Mouse (Mus musculus) limb, embryonic 14.5 days (tissue): ENCODE data around the gene Kif13a. TPM values are rescaled to one million over a fixed set of nuclear protein-coding genes. Genes with fewer than 3 reads are reported as not detected.

Experiments used
- ATAC-seq: fragments of 200-750 bp; cut with Nextera tagmentation; 2 replicates; pipeline ENCODE4 v1.8.0; 2017; ENCODE audit warnings: low read depth, moderate number of reproducible peaks, moderate TSS enrichment; ENCODE audit not compliant: low FRiP score
- DNase-seq: peaks from one replicate; pipeline ENCODE4 v3.0.0-alpha.2; 2015; ENCODE audit warnings: low spot score
- H3K27ac ChIP-seq: fragments of 300-500 bp; sonication (generic); replicated peaks from 2 replicates; pipeline ENCODE4 v1.5.1; 2014; ENCODE audit warnings: low read depth, mild to moderate bottlenecking, low read length, moderate library complexity, mixed read lengths
- H3K27me3 ChIP-seq: fragments of 300-500 bp; sonication (generic); 2 replicates; pipeline ENCODE4 v1.6.1; 2014; ENCODE audit warnings: low read length, mixed read lengths; ENCODE audit not compliant: control insufficient read depth, insufficient read depth
- H3K36me3 ChIP-seq: fragments of 300-500 bp; sonication (generic); 2 replicates; pipeline ENCODE4 v1.6.1; 2014; ENCODE audit warnings: mild to moderate bottlenecking, low read length, moderate library complexity, mixed read lengths; ENCODE audit not compliant: control insufficient read depth, insufficient read depth
- H3K4me1 ChIP-seq: fragments of 300-500 bp; sonication (generic); 2 replicates; pipeline ENCODE4 v1.6.1; 2014; ENCODE audit warnings: antibody characterized with exemption, low read length, mixed read lengths; ENCODE audit not compliant: control insufficient read depth, insufficient read depth
- H3K4me2 ChIP-seq: fragments of 300-500 bp; sonication (generic); replicated peaks from 2 replicates; pipeline ENCODE4 v1.6.1; 2014; ENCODE audit warnings: low read depth, mild to moderate bottlenecking, low read length, moderate library complexity; ENCODE audit not compliant: severe bottlenecking
- H3K4me3 ChIP-seq: fragments of 300-500 bp; sonication (generic); replicated peaks from 2 replicates; pipeline ENCODE4 v1.5.1; 2014; ENCODE audit warnings: low read length
- H3K9ac ChIP-seq: fragments of 300-500 bp; sonication (generic); 2 replicates; pipeline ENCODE4 v1.6.1; 2014; ENCODE audit warnings: mild to moderate bottlenecking, low read depth, low read length, moderate library complexity; ENCODE audit not compliant: severe bottlenecking
- H3K9me3 ChIP-seq: fragments of 300-500 bp; sonication (generic); 2 replicates; pipeline ENCODE4 v1.6.1; 2016; ENCODE audit warnings: low read length; ENCODE audit not compliant: control insufficient read depth
- POLR2A ChIP-seq: fragments of 200-500 bp; IDR thresholded peaks from 2 replicates; pipeline ENCODE4 v1.8.0; 2012; ENCODE audit warnings: inconsistent platforms, mild to moderate bottlenecking, moderate library complexity, borderline replicate concordance; ENCODE audit not compliant: insufficient read depth, insufficient read length; ENCODE audit errors: extremely low read depth
- WGBS: fragments of 180-500 bp; shearing (Covaris S2); extraction: QIAGEN DNeasy Blood & Tissue Kit; methylation state at CpG from one replicate; pipeline ENCODE4 v1.1.7; 2014; 5-methylcytosine and 5-hydroxymethylcytosine counted together
- polyA plus RNA-seq, 2 experiments: library from polyadenylated mRNA; depleted of rRNA in 1 of 2; stranded (reverse) in 1 of 2; unstranded in 1 of 2; fragments of >200 nt; fragmentation: Nextera tagmentation in 1 of 2; extraction: Ambion mirVana in 1 of 2; gene quantifications; 2 replicates each; pipeline versions ENCODE4 v1.2.1 to v1.2.3; 2012 to 2014

The Kif13a gene
- polyA plus RNA-seq, 2 experiments = 27.6 to 28.7 TPM

DNA sequence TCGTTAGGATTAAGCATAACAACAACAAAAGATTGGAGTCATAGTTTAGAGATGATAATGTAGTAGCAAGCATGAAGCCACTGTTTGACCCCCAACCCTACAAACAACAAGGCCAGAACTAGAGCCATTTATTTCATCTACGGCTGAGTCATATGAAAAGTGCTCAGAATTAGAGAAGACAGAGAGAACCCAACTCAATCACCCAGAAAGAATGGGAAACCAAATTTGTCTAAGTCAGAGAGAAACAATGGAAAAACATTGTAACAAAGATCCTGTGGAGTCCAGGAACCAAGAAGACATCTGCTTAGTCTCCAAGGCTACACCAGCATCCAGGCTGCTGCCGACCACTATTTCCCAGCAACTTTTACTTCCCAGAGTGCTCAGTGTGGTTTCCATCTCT, 19.7 kb downstream of the Kif13a start:
- TF ChIP-seq POLR2A = no peak
- H3K27ac ChIP-seq = no peak overlapping the region
- H3K4me1 ChIP-seq = peaks cover 26% of the 10 kb centered on the region
- H3K4me2 ChIP-seq = no peak overlapping the region
- H3K9ac ChIP-seq = no peak overlapping the region
- 77% methylated on average over 3 of the region's 3 CpGs for WGBS
- no peaks in the 10 kb centered on the region for H3K27me3 ChIP-seq
- no peak overlapping the region for H3K4me3 ChIP-seq
- ATAC-seq (no peak), DNase-seq (no peak)
- H3K36me3 ChIP-seq = no peaks in the 10 kb centered on the region
- H3K9me3 ChIP-seq = no peaks in the 10 kb centered on the region

- WGBS = 72% methylated on average over 12 of the region's 12 CpGs
- Histone ChIP-seq H3K27ac (no peak overlapping the region), H3K4me2 (no peak overlapping the region), H3K4me1 (peaks cover 26% of the 10 kb centered on the region), H3K9me3 (no peaks in the 10 kb centered on the region), H3K36me3 (no peaks in the 10 kb centered on the region), H3K4me3 (no peak overlapping the region), H3K9ac (no peak overlapping the region), H3K27me3 (no peaks in the 10 kb centered on the region)
- no peak for TF ChIP-seq POLR2A
- DNase-seq (no peak), ATAC-seq (no peak)
These were observed 20.6 kb downstream of the Kif13a start for GRCm38 (mm10) chr13:46909005-46909565.

GRCm38 (mm10) chr13:46908387-46908786, 21.3 kb downstream of the Kif13a start:
- Histone ChIP-seq H3K27ac (no peak overlapping the region), H3K4me2 (no peak overlapping the region), H3K27me3 (no peaks in the 10 kb centered on the region), H3K4me1 (peaks cover 26% of the 10 kb centered on the region), H3K9ac (no peak overlapping the region), H3K4me3 (no peak overlapping the region), H3K9me3 (no peaks in the 10 kb centered on the region), H3K36me3 (no peaks in the 10 kb centered on the region)
- DNase-seq (no peak), ATAC-seq (no peak)
- WGBS = 65% methylated on average over 2 of the region's 2 CpGs
- no peak for TF ChIP-seq POLR2A

- H3K27ac ChIP-seq = peak overlapping the region; percentile 38
- 64% methylated on average over 10 of the region's 10 CpGs for WGBS
These were observed 21.8 kb downstream of the Kif13a start for GRCm38 (mm10) chr13:46907861-46908260.

DNA sequence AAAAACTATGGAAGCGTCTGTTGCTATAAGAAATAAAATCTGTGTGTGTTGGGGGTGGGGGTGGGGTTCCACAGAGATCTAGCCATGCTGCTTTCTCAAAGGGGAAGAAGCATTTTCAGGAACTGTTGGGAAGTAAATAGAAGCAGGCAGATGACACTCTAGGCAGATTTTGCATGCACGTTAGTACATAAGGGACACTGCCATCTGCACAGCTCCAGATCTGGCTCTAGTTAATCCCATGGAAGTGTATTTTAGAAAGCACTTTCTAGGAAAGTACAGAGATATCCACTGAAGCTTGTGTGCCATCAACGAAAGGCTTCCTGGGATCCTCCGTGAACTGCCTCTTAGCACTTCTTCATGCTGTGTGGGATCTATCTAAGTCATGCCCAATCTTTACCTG, 22.6 kb downstream of the Kif13a start:
- no peak for TF ChIP-seq POLR2A
- Histone ChIP-seq H3K9me3 (no peaks in the 10 kb centered on the region), H3K4me3 (no peak overlapping the region), H3K4me1 (peaks cover 26% of the 10 kb centered on the region), H3K9ac (no peak overlapping the region), H3K27ac (peak overlapping the region; percentile 38; the same call in 1 of the 2 replicates), H3K27me3 (no peaks in the 10 kb centered on the region), H3K4me2 (no peak overlapping the region), H3K36me3 (no peaks in the 10 kb centered on the region)
- ATAC-seq = no peak
- WGBS = 87% methylated on average over 4 of the region's 4 CpGs
- DNase-seq = no peak

More at GRCm38 (mm10) chr13:46907861-46908260, 21.8 kb downstream of the Kif13a start:
- ATAC-seq (no peak), DNase-seq (no peak)
- Histone ChIP-seq H3K4me3 (no peak overlapping the region), H3K9me3 (no peaks in the 10 kb centered on the region), H3K36me3 (no peaks in the 10 kb centered on the region), H3K4me1 (peaks cover 26% of the 10 kb centered on the region), H3K27me3 (no peaks in the 10 kb centered on the region), H3K4me2 (0 out of 2 replicates have a peak overlapping the region, but pooled peaks have one; percentile 13), H3K9ac (no peak overlapping the region)
- no peak for TF ChIP-seq POLR2A
